Mouse (Mus musculus) small intestine, adult 2 months (tissue): Measurements from ENCODE around the gene Tmem87b. TPM values are rescaled to one million over a fixed set of nuclear protein-coding genes. Genes with fewer than 3 reads are reported as not detected.

Source experiments
- H3K27ac ChIP-seq: fragments of 200-500 bp; 2 replicates; pipeline ENCODE4 v1.5.1; 2012; ENCODE audit warnings: low read depth, low read length, control low read depth, inconsistent platforms; ENCODE audit not compliant: insufficient read depth
- H3K27me3 ChIP-seq: fragments of 200-500 bp; 2 replicates; pipeline ENCODE4 v1.6.1; 2012; ENCODE audit warnings: mild to moderate bottlenecking, moderate library complexity, low read length, inconsistent platforms; ENCODE audit not compliant: control insufficient read depth, insufficient read depth
- H3K36me3 ChIP-seq: fragments of 200-500 bp; 2 replicates; pipeline ENCODE4 v1.6.1; 2012; ENCODE audit warnings: mild to moderate bottlenecking, low read length, control low read depth, inconsistent platforms; ENCODE audit not compliant: control insufficient read depth, insufficient read depth
- H3K4me1 ChIP-seq: fragments of 200-500 bp; 2 replicates; pipeline ENCODE4 v1.6.1; 2012; ENCODE audit warnings: low read length, inconsistent platforms, mixed read lengths; ENCODE audit not compliant: control insufficient read depth, insufficient read depth, insufficient read length
- H3K4me3 ChIP-seq: fragments of 200-500 bp; 2 replicates; pipeline ENCODE4 v1.5.1; 2012; ENCODE audit warnings: low read depth, mild to moderate bottlenecking, control low read depth, inconsistent platforms, low read length, moderate library complexity
- CTCF ChIP-seq: fragments of 200-500 bp; IDR thresholded peaks from 2 replicates; pipeline ENCODE4 v1.5.1; 2012; ENCODE audit warnings: low read depth, mild to moderate bottlenecking, control low read depth, inconsistent platforms, low read length, moderate library complexity, mixed read lengths; ENCODE audit not compliant: insufficient replicate concordance, insufficient read length; ENCODE audit errors: extremely low read depth
- POLR2A ChIP-seq: fragments of 200-500 bp; IDR thresholded peaks from 2 replicates; pipeline ENCODE4 v1.6.1; 2012; ENCODE audit warnings: low read depth, mild to moderate bottlenecking, control low read depth, inconsistent platforms, low read length, moderate library complexity
- WGBS: fragments of 180-500 bp; shearing (Covaris S2); methylation state at CpG from one replicate; pipeline ENCODE4 v1.1.7; 2018; 5-methylcytosine and 5-hydroxymethylcytosine counted together
- polyA plus RNA-seq: library from polyadenylated mRNA; depleted of rRNA; stranded (reverse); fragments of >200 nt; gene quantifications from 2 replicates; pipeline ENCODE4 v1.2.3, GENCODE M21; 2012

Gene Tmem87b
- polyA plus RNA-seq, 1 experiment: 12.3 TPM

DNA sequence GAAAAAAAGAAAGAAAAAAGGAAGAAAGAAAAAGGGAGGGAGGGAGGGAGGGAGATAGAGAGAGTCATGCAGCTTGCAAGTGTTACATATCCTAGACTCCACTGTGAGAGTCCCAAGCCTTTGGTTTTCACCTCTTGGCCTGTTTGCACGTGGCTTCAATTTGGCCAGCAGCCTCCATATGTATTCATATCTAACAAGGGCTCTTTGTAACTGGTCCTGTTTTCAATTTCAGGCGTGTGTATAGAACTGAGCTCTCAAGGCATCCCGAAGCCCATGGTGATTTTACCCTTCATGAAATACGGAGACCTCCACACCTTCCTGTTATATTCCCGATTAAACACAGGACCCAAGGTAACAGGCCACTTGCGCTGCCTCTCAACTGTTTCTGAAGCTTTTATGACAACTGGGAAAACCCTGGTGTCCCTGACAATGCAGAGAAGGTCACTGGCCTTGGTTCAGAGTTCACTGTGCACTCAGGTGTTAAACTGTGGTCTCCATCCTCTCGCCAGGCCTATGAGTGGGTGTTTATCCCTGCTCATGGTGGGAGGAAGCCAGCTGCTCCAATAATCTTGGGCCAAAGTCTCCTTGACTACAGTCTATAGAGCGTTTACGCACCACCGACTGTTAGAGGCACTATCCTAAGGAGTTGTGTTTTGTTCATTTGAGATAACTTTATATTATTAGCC is 34.1 kb upstream of the Tmem87b start:
- Histone ChIP-seq H3K4me3 (no peak overlapping the region), H3K27me3 (no peaks in the 10 kb centered on the region), H3K4me1 (no peaks in the 10 kb centered on the region), H3K36me3 (peaks cover 51% of the 10 kb centered on the region), H3K27ac (no peak overlapping the region)
- WGBS: 83% methylated on average over 10 of the region's 10 CpGs
- TF ChIP-seq POLR2A: no peak
- TF ChIP-seq CTCF: no peak

DNA sequence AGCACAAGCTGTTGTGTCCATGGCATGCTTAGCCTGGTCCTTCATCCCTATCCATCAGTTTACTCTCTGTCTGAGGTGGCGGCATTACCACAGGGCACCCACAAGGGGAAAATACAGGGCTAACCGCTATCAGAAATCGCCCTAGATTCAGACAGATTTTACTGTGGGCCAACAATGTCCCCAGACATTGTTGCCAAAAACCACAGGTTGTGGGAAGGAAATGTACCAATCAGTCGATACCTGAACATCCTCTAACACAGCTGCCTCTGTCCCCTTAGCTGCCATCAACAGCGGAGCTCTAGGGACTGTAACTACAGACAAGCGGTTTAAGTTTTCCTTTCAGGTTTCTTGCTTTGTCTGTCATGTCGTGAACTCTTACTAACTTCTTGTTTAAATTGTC is 33.1 kb upstream of the Tmem87b start:
- Histone ChIP-seq H3K27ac (no peak overlapping the region), H3K36me3 (peaks cover 53% of the 10 kb centered on the region)

DNA sequence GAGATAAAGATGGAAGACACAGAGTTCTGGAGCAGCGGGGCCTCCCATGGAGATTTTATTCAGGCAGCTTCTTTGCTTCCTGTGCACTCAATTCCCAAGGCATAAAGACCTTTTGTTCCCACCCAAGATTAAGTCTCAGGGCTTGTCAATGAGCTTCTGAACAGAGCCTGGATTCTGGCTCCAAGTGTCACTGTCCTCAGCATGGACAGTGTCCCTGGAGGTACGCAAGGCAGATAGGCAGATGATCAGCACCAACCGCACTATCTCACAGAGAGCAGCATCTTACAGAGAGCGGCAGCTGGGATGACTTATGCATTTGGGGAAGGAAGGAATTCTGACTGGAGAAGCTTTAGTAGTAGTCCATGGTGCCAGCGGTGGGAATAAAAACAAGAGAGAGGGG is 31.6 kb upstream of the Tmem87b start:
- H3K4me1 ChIP-seq: peaks cover 4% of the 10 kb centered on the region; the same call in 1 of the 2 replicates
- WGBS: 91% methylated on average over 5 of the region's 5 CpGs
- H3K27me3 ChIP-seq: no peaks in the 10 kb centered on the region
- no peak overlapping the region for H3K27ac ChIP-seq
- H3K4me3 ChIP-seq: no peak overlapping the region
- H3K36me3 ChIP-seq: peaks cover 49% of the 10 kb centered on the region
- TF ChIP-seq POLR2A (no peak), CTCF (no peak)

More for the DNA sequence above, 33.1 kb upstream of the Tmem87b start:
- 90% methylated on average over 7 of the region's 7 CpGs for WGBS
- TF ChIP-seq CTCF (no peak), POLR2A (no peak)
- no peaks in the 10 kb centered on the region for H3K27me3 ChIP-seq
- H3K4me1 ChIP-seq: peaks cover 1% of the 10 kb centered on the region; the same call in 1 of the 2 replicates
- no peak overlapping the region for H3K4me3 ChIP-seq

DNA sequence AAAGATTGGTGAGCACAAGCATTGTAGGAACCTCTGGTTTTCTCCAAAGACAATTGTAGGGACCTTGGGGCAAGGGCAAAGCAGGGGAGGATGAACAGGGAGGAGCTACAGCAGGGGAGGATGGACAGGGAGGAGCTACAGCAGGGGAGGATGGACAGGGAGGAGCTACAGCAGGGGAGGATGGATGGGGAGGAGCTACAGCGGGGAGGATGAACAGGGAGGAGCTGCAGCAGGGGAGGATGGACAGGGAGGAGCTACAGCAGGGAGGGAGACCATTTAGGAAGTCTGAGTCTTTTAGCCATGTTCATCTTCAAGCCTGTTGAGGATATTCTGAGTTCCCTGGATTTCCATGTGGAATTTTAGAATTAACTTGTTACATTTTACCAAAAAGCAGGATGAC is 31.1 kb upstream of the Tmem87b start:
- H3K27me3 ChIP-seq: no peaks in the 10 kb centered on the region
- peaks cover 7% of the 10 kb centered on the region; the same call in 1 of the 2 replicates for H3K4me1 ChIP-seq
- TF ChIP-seq CTCF (no peak), POLR2A (no peak)
- 73% methylated on average over 1 of the region's 1 CpGs for WGBS
- H3K4me3 ChIP-seq: no peak overlapping the region
- no peak overlapping the region for H3K27ac ChIP-seq
- peaks cover 51% of the 10 kb centered on the region for H3K36me3 ChIP-seq

DNA sequence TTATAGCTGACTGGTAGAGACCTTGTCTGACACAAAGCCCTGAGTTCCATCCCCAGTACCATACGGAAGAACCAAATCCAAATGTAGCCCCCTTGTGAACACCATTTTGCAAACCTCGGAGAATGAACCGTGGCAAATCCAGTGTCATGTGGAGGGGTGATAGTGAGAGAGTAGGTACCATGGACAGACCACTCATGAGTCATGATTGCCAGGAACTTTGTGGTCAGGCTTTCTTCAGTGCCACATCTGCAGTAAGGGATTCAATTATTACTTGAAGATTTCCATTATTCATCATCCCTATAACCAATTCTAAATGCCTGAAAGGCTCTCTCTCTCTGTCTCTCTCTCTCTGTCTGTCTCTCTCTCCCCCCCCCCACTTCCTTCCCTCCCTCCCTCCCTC is 30.1 kb upstream of the Tmem87b start:
- 86% methylated on average over 3 of the region's 3 CpGs for WGBS
- Histone ChIP-seq H3K36me3 (peaks cover 53% of the 10 kb centered on the region), H3K4me3 (no peak overlapping the region), H3K4me1 (peaks cover 7% of the 10 kb centered on the region; the same call in 1 of the 2 replicates), H3K27me3 (no peaks in the 10 kb centered on the region), H3K27ac (no peak overlapping the region)
- TF ChIP-seq POLR2A: no peak
- no peak for TF ChIP-seq CTCF

DNA sequence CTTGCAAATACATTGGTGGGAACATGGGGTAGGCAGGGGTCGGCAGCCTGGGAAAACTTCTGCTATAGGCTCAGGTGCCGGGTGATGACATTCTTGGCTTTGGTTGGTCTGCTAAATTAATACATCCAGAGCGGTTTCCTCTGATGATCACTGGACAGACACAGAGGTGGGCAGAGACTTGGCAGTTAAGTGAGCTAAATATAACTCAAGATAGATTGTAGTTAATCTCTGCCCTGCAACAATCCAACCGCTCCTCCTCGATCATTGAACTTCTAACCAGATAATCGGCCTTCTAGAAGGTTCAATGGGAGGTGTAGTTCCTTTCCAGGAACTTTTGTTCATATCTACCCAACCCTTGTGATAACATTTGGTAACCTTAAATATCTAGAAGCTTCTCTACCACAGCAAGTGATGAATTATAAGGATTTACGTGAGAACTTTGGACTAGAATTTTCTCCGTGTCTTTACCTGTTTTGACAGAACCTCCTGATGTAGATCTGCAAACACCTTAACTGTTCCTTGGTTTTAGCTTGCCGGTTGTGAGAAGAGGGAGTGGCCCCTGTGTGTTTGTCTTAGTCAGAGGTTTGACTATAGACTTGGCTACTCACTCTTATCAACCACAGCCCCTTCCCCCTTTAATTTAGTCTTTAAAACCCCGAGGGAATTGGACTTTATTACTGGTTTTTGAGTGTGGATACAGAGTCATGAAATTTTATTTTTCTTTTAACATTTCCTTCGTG is 26.9 kb upstream of the Tmem87b start:
- peaks cover 7% of the 10 kb centered on the region; the same call in 1 of the 2 replicates for H3K4me1 ChIP-seq
- peaks cover 60% of the 10 kb centered on the region for H3K36me3 ChIP-seq
- TF ChIP-seq CTCF (no peak), POLR2A (no peak)
- 43% methylated on average over 11 of the region's 11 CpGs for WGBS
- peak overlapping the region; percentile 75; the same call in 1 of the 2 replicates for H3K27ac ChIP-seq
- no peak overlapping the region for H3K4me3 ChIP-seq
- no peaks in the 10 kb centered on the region for H3K27me3 ChIP-seq

DNA sequence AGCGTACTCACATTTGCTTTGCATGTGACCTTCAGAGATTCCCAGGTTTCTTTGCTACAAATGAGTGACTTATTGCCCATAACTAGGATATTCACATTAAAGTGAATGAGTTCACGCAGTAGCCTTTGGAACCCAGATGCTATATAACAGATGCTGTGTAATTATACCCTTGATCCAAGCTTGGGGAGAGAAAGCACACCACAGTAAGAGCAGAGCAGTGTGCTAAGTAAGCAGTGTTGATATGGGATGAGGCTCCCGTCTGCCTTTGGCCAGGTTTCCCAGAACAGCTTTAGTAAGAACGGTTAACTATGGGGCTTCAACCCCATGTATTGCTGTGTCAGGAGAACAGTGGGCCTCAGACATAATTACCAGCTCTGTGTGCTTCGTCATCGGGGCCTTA is 24.0 kb upstream of the Tmem87b start:
- WGBS: 85% methylated on average over 6 of the region's 6 CpGs
- Histone ChIP-seq H3K27ac (no peak overlapping the region), H3K4me1 (peaks cover 7% of the 10 kb centered on the region; the same call in 1 of the 2 replicates), H3K36me3 (peaks cover 75% of the 10 kb centered on the region), H3K4me3 (no peak overlapping the region), H3K27me3 (no peaks in the 10 kb centered on the region)
- no peak for TF ChIP-seq CTCF
- no peak for TF ChIP-seq POLR2A
